Mouse (Mus musculus) MEL (cell line): ENCODE measurements around the gene Nyap1. TPM values are rescaled to one million over a fixed set of nuclear protein-coding genes. Genes with fewer than 3 reads are reported as not detected.

Experiments
- DNase-seq: peaks from one replicate; pipeline ENCODE4 v3.0.0; 2011; ENCODE audit warnings: low read depth, low spot score
- H3K27ac ChIP-seq: 2 replicates; pipeline ENCODE4 v1.5.1; 2012; ENCODE audit warnings: low read depth, mild to moderate bottlenecking, control low read depth, low read length, moderate library complexity; ENCODE audit not compliant: control insufficient read depth
- H3K27me3 ChIP-seq, 2 experiments: fragments of 150-350 bp in 1 of 2; sonication (generic) in 1 of 2; 2 replicates each; pipeline ENCODE4 v1.6.1; 2012; ENCODE audit warnings: low read length in 2 of 2, mild to moderate bottlenecking in 2 of 2, improper control_type of control experiment in 1 of 2, moderate library complexity in 1 of 2; ENCODE audit not compliant: insufficient read depth in 2 of 2, control insufficient read depth in 1 of 2
- H3K36me3 ChIP-seq, 2 experiments: 2 replicates each; pipeline ENCODE4 v1.6.1; 2012 to 2014; ENCODE audit warnings: low read length in 2 of 2, improper control_type of control experiment in 1 of 2, inconsistent platforms in 1 of 2, mild to moderate bottlenecking in 1 of 2; ENCODE audit not compliant: insufficient read depth in 2 of 2, control insufficient read depth in 1 of 2
- H3K4me1 ChIP-seq, 2 experiments: fragments of 150-350 bp in 1 of 2; sonication (generic) in 1 of 2; 2 replicates each; pipeline ENCODE4 v1.6.1; 2012; ENCODE audit warnings: low read length in 2 of 2, improper control_type of control experiment in 1 of 2, mild to moderate bottlenecking in 1 of 2; ENCODE audit not compliant: insufficient read depth in 2 of 2, control insufficient read depth in 1 of 2
- H3K4me3 ChIP-seq, 2 experiments: fragments of 150-350 bp in 1 of 2; sonication (generic) in 1 of 2; 2 replicates each; pipeline ENCODE4 v1.5.1; 2012; ENCODE audit warnings: low read depth in 2 of 2, low read length in 2 of 2, mild to moderate bottlenecking in 2 of 2, moderate library complexity in 2 of 2, control low read depth in 1 of 2, improper control_type of control experiment in 1 of 2; ENCODE audit not compliant: control insufficient read depth in 1 of 2, insufficient read depth in 1 of 2
- H3K79me2 ChIP-seq: 2 replicates; pipeline ENCODE4 v1.6.1; 2012; ENCODE audit warnings: mild to moderate bottlenecking, low read length, moderate library complexity; ENCODE audit not compliant: control insufficient read depth, poor library complexity, insufficient read depth
- H3K9ac ChIP-seq: 2 replicates; pipeline ENCODE4 v1.6.1; 2012; ENCODE audit warnings: low read depth, mild to moderate bottlenecking, control low read depth, low read length, moderate library complexity; ENCODE audit not compliant: control insufficient read depth, poor library complexity, severe bottlenecking
- H3K9me3 ChIP-seq: fragments of 150-350 bp; sonication (generic); replicated peaks from 2 replicates; pipeline ENCODE4 v1.6.1; 2012; ENCODE audit warnings: mild to moderate bottlenecking, low read length, improper control_type of control experiment, moderate library complexity; ENCODE audit not compliant: insufficient read depth
- BHLHE40 ChIP-seq: IDR thresholded peaks from 2 replicates; pipeline ENCODE4 v1.6.1; 2012; ENCODE audit warnings: low read depth, mild to moderate bottlenecking, inconsistent platforms, low read length, improper control_type of control experiment, borderline replicate concordance
- CHD2 ChIP-seq: IDR thresholded peaks from 2 replicates; pipeline ENCODE4 v1.6.1; 2011; ENCODE audit warnings: low read length, improper control_type of control experiment
- CTCF ChIP-seq, 3 experiments: IDR thresholded peaks in 2 of 3; conservative IDR thresholded peaks in 1 of 3; 2 replicates each; pipeline ENCODE4 v1.5.1; 2011 to 2012; ENCODE audit warnings: low read length in 3 of 3, low read depth in 2 of 3, mild to moderate bottlenecking in 2 of 3, improper control_type of control experiment in 1 of 3, inconsistent platforms in 1 of 3, mixed read lengths in 1 of 3, moderate library complexity in 1 of 3; ENCODE audit not compliant: control insufficient read depth in 1 of 3, insufficient read depth in 1 of 3, poor library complexity in 1 of 3, severe bottlenecking in 1 of 3
- E2F4 ChIP-seq: IDR thresholded peaks from 2 replicates; pipeline ENCODE4 v1.6.1; 2011; ENCODE audit warnings: low read depth, low read length, improper control_type of control experiment, borderline replicate concordance
- ELF1 ChIP-seq: IDR thresholded peaks from 2 replicates; pipeline ENCODE4 v1.6.1; 2014; ENCODE audit warnings: low read depth, mild to moderate bottlenecking, inconsistent platforms, low read length, improper control_type of control experiment, moderate library complexity
- ETS1 ChIP-seq: IDR thresholded peaks from 2 replicates; pipeline ENCODE4 v1.6.1; 2012; ENCODE audit warnings: low read depth, mild to moderate bottlenecking, inconsistent platforms, low read length, improper control_type of control experiment, moderate library complexity
- HCFC1 ChIP-seq: IDR thresholded peaks from 2 replicates; pipeline ENCODE4 v1.6.1; 2012; ENCODE audit warnings: low read depth, mild to moderate bottlenecking, inconsistent platforms, low read length, improper control_type of control experiment, moderate library complexity
- MAFK ChIP-seq: IDR thresholded peaks from 2 replicates; pipeline ENCODE4 v1.6.1; 2011; ENCODE audit warnings: low read depth, mild to moderate bottlenecking, low read length, improper control_type of control experiment, borderline replicate concordance
- MAX ChIP-seq: IDR thresholded peaks from 2 replicates; pipeline ENCODE4 v1.6.1; 2011; ENCODE audit warnings: low read length, improper control_type of control experiment
- MEF2A ChIP-seq: IDR thresholded peaks from 2 replicates; pipeline ENCODE4 v1.6.1; 2014; ENCODE audit warnings: low read depth, mild to moderate bottlenecking, inconsistent platforms, low read length, improper control_type of control experiment; ENCODE audit not compliant: poor library complexity, insufficient replicate concordance, severe bottlenecking; ENCODE audit errors: extremely low read depth
- MXI1 ChIP-seq: IDR thresholded peaks from 2 replicates; pipeline ENCODE4 v1.6.1; 2011; ENCODE audit warnings: mild to moderate bottlenecking, low read depth, low read length, improper control_type of control experiment
- MYC ChIP-seq: IDR thresholded peaks from 2 replicates; pipeline ENCODE4 v1.6.1; 2011; ENCODE audit warnings: low read depth, mild to moderate bottlenecking, low read length, improper control_type of control experiment, moderate library complexity
- NRF1 ChIP-seq: IDR thresholded peaks from 2 replicates; pipeline ENCODE4 v1.6.1; 2014; ENCODE audit warnings: low read depth, mild to moderate bottlenecking, inconsistent platforms, low read length, improper control_type of control experiment, moderate library complexity; ENCODE audit not compliant: poor library complexity, insufficient read depth, severe bottlenecking
- POLR2A ChIP-seq, 2 experiments: IDR thresholded peaks; 2 replicates each; pipeline ENCODE4 v1.6.1; 2011 to 2012; ENCODE audit warnings: low read length in 2 of 2, mild to moderate bottlenecking in 2 of 2, control low read depth in 1 of 2, improper control_type of control experiment in 1 of 2, low read depth in 1 of 2, moderate library complexity in 1 of 2; ENCODE audit not compliant: control insufficient read depth in 1 of 2, insufficient read depth in 1 of 2, poor library complexity in 1 of 2
- POLR2AphosphoS2 ChIP-seq: IDR thresholded peaks from 2 replicates; pipeline ENCODE4 v1.6.1; 2011; ENCODE audit warnings: low read length, improper control_type of control experiment
- RCOR1 ChIP-seq: IDR thresholded peaks from 2 replicates; pipeline ENCODE4 v1.6.1; 2012; ENCODE audit warnings: low read depth, mild to moderate bottlenecking, inconsistent platforms, low read length, improper control_type of control experiment
- SIN3A ChIP-seq: IDR thresholded peaks from 2 replicates; pipeline ENCODE4 v1.6.1; 2012; ENCODE audit warnings: low read length, improper control_type of control experiment, inconsistent platforms
- SMC3 ChIP-seq: IDR thresholded peaks from 2 replicates; pipeline ENCODE4 v1.6.1; 2011; ENCODE audit warnings: low read depth, low read length, improper control_type of control experiment
- TBP ChIP-seq: IDR thresholded peaks from 2 replicates; pipeline ENCODE4 v1.8.0; 2011; ENCODE audit warnings: low read depth, low read length, improper control_type of control experiment
- UBTF ChIP-seq: IDR thresholded peaks from 2 replicates; pipeline ENCODE4 v1.6.1; 2012; ENCODE audit warnings: low read depth, mild to moderate bottlenecking, inconsistent platforms, low read length, improper control_type of control experiment, moderate library complexity, borderline replicate concordance; ENCODE audit not compliant: insufficient read depth
- USF1 ChIP-seq: IDR thresholded peaks from 2 replicates; pipeline ENCODE4 v1.6.1; 2014; ENCODE audit warnings: low read depth, mild to moderate bottlenecking, inconsistent platforms, low read length, improper control_type of control experiment, moderate library complexity
- ZC3H11A ChIP-seq: IDR thresholded peaks from 2 replicates; pipeline ENCODE4 v1.6.1; 2012; ENCODE audit warnings: low read depth, mild to moderate bottlenecking, inconsistent platforms, low read length, improper control_type of control experiment
- ZKSCAN1 ChIP-seq: IDR thresholded peaks from 2 replicates; pipeline ENCODE4 v1.6.1; 2012; ENCODE audit warnings: low read depth, mild to moderate bottlenecking, inconsistent platforms, low read length, improper control_type of control experiment, moderate library complexity
- ZNF384 ChIP-seq: IDR thresholded peaks from 2 replicates; pipeline ENCODE4 v1.6.1; 2012; ENCODE audit warnings: low read depth, mild to moderate bottlenecking, inconsistent platforms, low read length, improper control_type of control experiment
- polyA plus RNA-seq, 2 experiments: library from polyadenylated mRNA; stranded (reverse) in 1 of 2; unstranded in 1 of 2; fragments of >175 nt in 1 of 2; fragments of >200 nt in 1 of 2; gene quantifications; 2 replicates each; pipeline versions ENCODE4 v1.2.1 to v1.2.4; 2012; ENCODE audit warnings: low replicate concordance in 2 of 2, low read depth in 1 of 2; ENCODE audit not compliant: insufficient read length in 2 of 2, insufficient read depth in 1 of 2, missing spikeins in 1 of 2
- total RNA-seq: library from RNA; depleted of rRNA; stranded (reverse); fragments of 300-350 nt; gene quantifications from 2 replicates; pipeline ENCODE4 v1.2.3, GENCODE M21; 2012

Nyap1 gene
- total and polyA plus RNA-seq, 3 experiments = 0.39 to 1.1 TPM; not detected in 1

GRCm38 (mm10) chr5:137686127-137686790 lies 55.1 kb downstream of the Nyap1 start (continued):
- TF ChIP-seq MAFK (no peak), POLR2AphosphoS2 (peak; percentile 88), USF1 (no peak)

DNA sequence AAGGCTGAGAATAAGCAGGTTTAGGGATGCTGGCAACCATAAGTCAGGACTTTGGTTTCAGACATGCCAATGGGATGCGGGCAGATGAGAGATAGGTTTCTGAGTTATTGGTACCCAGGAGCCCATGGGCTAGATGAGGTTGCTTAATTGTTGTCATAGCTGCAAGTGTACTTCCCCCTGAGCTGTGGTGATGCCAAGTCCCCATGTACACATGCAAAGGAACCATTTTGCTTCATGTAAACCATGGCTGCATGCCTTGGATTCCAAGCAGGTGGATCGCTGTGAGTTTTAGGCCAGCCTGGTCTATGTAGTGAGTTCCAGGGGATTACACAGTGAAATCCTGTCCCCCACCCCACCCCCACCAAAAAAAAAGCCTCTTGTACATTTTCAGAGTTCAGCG lies 55.8 kb downstream of the Nyap1 start:
- Histone ChIP-seq H3K4me3 (no peak overlapping the region), H3K36me3 (peaks cover 0 to 37% of the 10 kb centered on the region in 2 experiments; a peak in 3 of 4 replicates), H3K4me1 (peaks cover 8 to 32% of the 10 kb centered on the region in 2 experiments; a peak in 3 of 4 replicates), H3K27me3 (no peaks in the 10 kb centered on the region), H3K9ac (peak overlapping the region; percentile 8), H3K9me3 (no peaks in the 10 kb centered on the region), H3K27ac (peak overlapping the region; percentile 88), H3K79me2 (peaks cover 33% of the 10 kb centered on the region)
- peak; percentile 87 for DNase-seq
- TF ChIP-seq MYC (no peak; the same call in none of the 2 replicates), MAX (peak; percentile 21; the same call in 1 of the 2 replicates), ELF1 (0 out of 2 replicates have a peak, but pooled peaks have one; percentile 12), MXI1 (peak; percentile 72), POLR2A (IDR thresholded peaks at IDR 0.05; ENCODE audit: control insufficient read depth in 1 of 2, insufficient read depth in 1 of 2, low read depth in 1 of 2, low read length in 2 of 2, poor library complexity in 1 of 2) (no peak), RCOR1 (no peak; the same call in 1 of the 2 replicates), CTCF (IDR thresholded peaks at IDR 0.05 in 2 of 3, conservative IDR thresholded peaks at IDR 0.05 in 1 of 3; ENCODE audit: control insufficient read depth in 1 of 3, insufficient read depth in 1 of 3, low read depth in 2 of 3, low read length in 3 of 3, poor library complexity in 1 of 3, severe bottlenecking in 1 of 3) (no peak)

DNA sequence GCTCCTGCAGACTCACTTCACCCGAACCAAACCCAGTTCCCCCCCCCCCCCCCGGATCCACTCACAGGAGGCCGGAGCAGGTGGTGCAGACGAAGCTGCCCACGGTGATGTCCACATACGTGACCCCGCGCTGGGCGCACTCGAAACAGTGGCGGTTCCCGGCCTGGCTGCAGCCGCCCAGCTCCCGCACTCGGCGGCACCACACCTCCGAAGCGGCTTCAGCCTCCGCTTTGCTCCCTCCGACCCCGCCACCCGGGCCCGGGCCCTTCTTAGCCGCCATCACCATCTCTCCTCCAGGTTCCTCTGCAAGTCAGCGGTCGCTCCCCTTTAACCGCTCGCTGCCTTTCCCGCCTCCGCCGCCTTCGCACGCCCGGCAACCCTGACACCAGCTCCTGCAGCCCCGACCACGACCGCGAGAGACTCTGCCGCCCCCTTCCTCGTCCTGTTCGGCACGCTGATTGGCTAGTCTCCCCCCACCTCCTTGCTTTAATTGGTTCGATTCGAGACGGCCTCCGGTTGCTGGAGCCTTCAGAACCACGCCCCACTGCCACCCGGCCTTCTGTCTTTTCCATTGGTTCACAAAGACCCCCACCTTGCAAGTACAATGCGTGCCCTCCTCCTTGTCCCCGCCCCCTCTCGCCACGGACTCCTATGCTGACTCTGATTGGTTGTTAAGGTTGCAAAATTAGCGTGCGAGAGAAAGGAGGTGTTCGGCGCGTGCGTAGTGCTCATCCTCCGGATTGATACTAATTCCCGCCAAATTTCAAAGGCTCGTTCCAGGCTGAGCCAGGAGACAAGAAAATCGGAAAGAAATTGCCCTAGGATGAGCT lies 56.9 kb downstream of the Nyap1 start, which contains the start of gene Agfg2:
TSS of gene Agfg2 (minus strand) at position 433 of the 830 bp plus-strand sequence.
- H3K4me1 ChIP-seq = peaks cover 8 to 32% of the 10 kb centered on the region in 2 experiments; a peak in 3 of 4 replicates
- H3K79me2 ChIP-seq = peaks cover 42% of the 10 kb centered on the region
- peaks cover 0 to 37% of the 10 kb centered on the region in 2 experiments; a peak in 3 of 4 replicates for H3K36me3 ChIP-seq
- TF ChIP-seq TBP (no peak), ZNF384 (no peak), MAFK (no peak), MEF2A (no peak), SIN3A (peak; percentile 81), UBTF (0 out of 2 replicates have a peak, but pooled peaks have one; percentile 48), SMC3 (0 out of 2 replicates have a peak, but pooled peaks have one; percentile 4), CHD2 (peak; percentile 71), MXI1 (peak; percentile 80; the same call in 1 of the 2 replicates), ZC3H11A (no peak), ZKSCAN1 (no peak), ETS1 (0 out of 2 replicates have a peak, but pooled peaks have one; percentile 17), E2F4 (peak; percentile 74; the same call in 1 of the 2 replicates), ELF1 (peak; percentile 45; the same call in 1 of the 2 replicates), POLR2A (IDR thresholded peaks at IDR 0.05; ENCODE audit: control insufficient read depth in 1 of 2, insufficient read depth in 1 of 2, low read depth in 1 of 2, low read length in 2 of 2, poor library complexity in 1 of 2) (peak; percentile 75 to 81), BHLHE40 (0 out of 2 replicates have a peak, but pooled peaks have one; percentile 56), NRF1 (peak; percentile 77), HCFC1 (peak; percentile 59)

More for the DNA sequence above, 56.9 kb downstream of the Nyap1 start, which contains the start of gene Agfg2:
- no peaks in the 10 kb centered on the region for H3K27me3 ChIP-seq
- no peaks in the 10 kb centered on the region for H3K9me3 ChIP-seq
- H3K4me3 ChIP-seq = peak within 1 kb of the TSS; percentile 63 to 91
- H3K9ac ChIP-seq = peak within 1 kb of the TSS; percentile 83
- DNase-seq = peak; percentile 100
- peak within 1 kb of the TSS; percentile 88 for H3K27ac ChIP-seq
